Mouse (Mus musculus): Measurements from ENCODE around the gene Cat.

GRCm38 (mm10) chr2:103415774-103416173 lies 69.2 kb downstream of the Cat start:
- no peak for TF ChIP-seq EP300 (IDR thresholded peaks at IDR 0.05; ENCODE audit: low read length)
- no peak for TF ChIP-seq GABPA (IDR thresholded peaks at IDR 0.05; ENCODE audit: insufficient replicate concordance, low read depth, low read length)
